Mouse (Mus musculus): Measurements from ENCODE around the gene Adamts10.

Adamts10 gene

GRCm38 (mm10) chr17:33523918-33524755 is at the start of gene Adamts10:
Gene Adamts10, plus strand, starts transcription at chr17:33524204.
- in situ Hi-C loops (cut with MboI, MseI), result no loop called here

- in situ Hi-C loops (cut with MboI, MseI), result no loop called here
Measured at GRCm38 (mm10) chr17:33484020-33484419, 40.0 kb upstream of the Adamts10 start.

- in situ Hi-C loops (cut with MboI, MseI), result no loop called here
Measured at GRCm38 (mm10) chr17:33487211-33487610, 36.8 kb upstream of the Adamts10 start.

- in situ Hi-C loops (cut with MboI, MseI), result no loop called here
Measured at GRCm38 (mm10) chr17:33487652-33488051, 36.4 kb upstream of the Adamts10 start.

GRCm38 (mm10) chr17:33491371-33491770 is 32.6 kb upstream of the Adamts10 start:
- in situ Hi-C loops (cut with MboI, MseI), result no loop called here

- in situ Hi-C loops (cut with MboI, MseI), result no loop called here
Measured at GRCm38 (mm10) chr17:33493065-33493464, 30.9 kb upstream of the Adamts10 start.

- in situ Hi-C loops (cut with MboI, MseI), result no loop called here
Measured at GRCm38 (mm10) chr17:33494586-33494985, 29.4 kb upstream of the Adamts10 start.

GRCm38 (mm10) chr17:33498918-33499317 is 25.1 kb upstream of the Adamts10 start:
- in situ Hi-C loops (cut with MboI, MseI), result no loop called here

GRCm38 (mm10) chr17:33508386-33508785 is 15.6 kb upstream of the Adamts10 start:
- in situ Hi-C loops (cut with MboI, MseI), result no loop called here

GRCm38 (mm10) chr17:33510172-33510571 is 13.8 kb upstream of the Adamts10 start:
- in situ Hi-C loops (cut with MboI, MseI), result no loop called here

GRCm38 (mm10) chr17:33512441-33513415 is 11.3 kb upstream of the Adamts10 start:
- in situ Hi-C loops (cut with MboI, MseI), result no loop called here

- in situ Hi-C loops (cut with MboI, MseI), result no loop called here
Measured at GRCm38 (mm10) chr17:33513874-33514273, 10.1 kb upstream of the Adamts10 start.

- in situ Hi-C loops (cut with MboI, MseI), result no loop called here
Measured at GRCm38 (mm10) chr17:33520366-33520765, 3.6 kb upstream of the Adamts10 start.

GRCm38 (mm10) chr17:33523431-33523917 is 530 bp upstream of the Adamts10 start:
- in situ Hi-C loops (cut with MboI, MseI), result no loop called here

GRCm38 (mm10) chr17:33524806-33525373 is 886 bp downstream of the Adamts10 start:
- in situ Hi-C loops (cut with MboI, MseI), result no loop called here

GRCm38 (mm10) chr17:33526506-33526905 is 2.5 kb downstream of the Adamts10 start:
- in situ Hi-C loops (cut with MboI, MseI), result no loop called here

- in situ Hi-C loops (cut with MboI, MseI), result loop anchor here (5.0 kb wide), 1 partner anchor 102 kb away; no protein-coding TSS in a partner anchor
Measured at GRCm38 (mm10) chr17:33539106-33539675, 15.2 kb downstream of the Adamts10 start.

GRCm38 (mm10) chr17:33539878-33540277 is 15.9 kb downstream of the Adamts10 start:
- in situ Hi-C loops (cut with MboI, MseI), result loop anchor here (5.0 to 10.0 kb wide), 2 partner anchors 103 to 1095 kb away; no protein-coding TSS in a partner anchor

- in situ Hi-C loops (cut with MboI, MseI), result loop anchor here (10.0 kb wide), 1 partner anchor 1086 kb away; no protein-coding TSS in a partner anchor
Measured at GRCm38 (mm10) chr17:33549212-33549611, 25.2 kb downstream of the Adamts10 start.

GRCm38 (mm10) chr17:33550388-33550787 is 26.4 kb downstream of the Adamts10 start:
- in situ Hi-C loops (cut with MboI, MseI), result no loop called here

GRCm38 (mm10) chr17:33552113-33552512 is 28.1 kb downstream of the Adamts10 start:
- in situ Hi-C loops (cut with MboI, MseI), result no loop called here

All from T-helper 2 cell (primary cell).